Mouse (Mus musculus) midbrain, embryonic 11.5 days (tissue): Measurements from ENCODE around the gene Tbc1d23. TPM values are rescaled to one million over a fixed set of nuclear protein-coding genes. Genes with fewer than 3 reads are reported as not detected.

ENCODE experiments used
- ATAC-seq: fragments of 200-750 bp; cut with Nextera tagmentation; 2 replicates; pipeline ENCODE4 v1.8.0; 2017; ENCODE audit warnings: moderate TSS enrichment, moderate library complexity; ENCODE audit not compliant: low FRiP score
- DNase-seq: peaks from one replicate; pipeline ENCODE4 v3.0.0; 2015; ENCODE audit warnings: low spot score; ENCODE audit errors: missing footprints
- H3K27ac ChIP-seq: fragments of 300-500 bp; sonication (generic); 2 replicates; pipeline ENCODE4 v1.5.1; 2014; ENCODE audit warnings: low read depth, low read length
- H3K27me3 ChIP-seq: fragments of 300-500 bp; sonication (generic); 2 replicates; pipeline ENCODE4 v1.6.1; 2014; ENCODE audit warnings: mild to moderate bottlenecking, low read length, moderate library complexity, mixed read lengths; ENCODE audit not compliant: control insufficient read depth, insufficient read depth
- H3K36me3 ChIP-seq: fragments of 300-500 bp; sonication (generic); 2 replicates; pipeline ENCODE4 v1.6.1; 2014; ENCODE audit warnings: mild to moderate bottlenecking, low read length, moderate library complexity, mixed read lengths; ENCODE audit not compliant: control insufficient read depth, insufficient read depth
- H3K4me1 ChIP-seq: fragments of 300-500 bp; sonication (generic); 2 replicates; pipeline ENCODE4 v1.6.1; 2014; ENCODE audit warnings: low read length; ENCODE audit not compliant: control insufficient read depth, insufficient read depth
- H3K4me2 ChIP-seq: fragments of 300-500 bp; sonication (generic); 2 replicates; pipeline ENCODE4 v1.6.1; 2014; ENCODE audit warnings: mild to moderate bottlenecking, moderate library complexity
- H3K4me3 ChIP-seq: fragments of 300-500 bp; sonication (generic); 2 replicates; pipeline ENCODE4 v1.5.1; 2014; ENCODE audit warnings: low read depth, low read length
- H3K9ac ChIP-seq: fragments of 300-500 bp; sonication (generic); 2 replicates; pipeline ENCODE4 v1.6.1; 2014; ENCODE audit warnings: low read length
- H3K9me3 ChIP-seq: fragments of 300-500 bp; sonication (generic); 2 replicates; pipeline ENCODE4 v1.6.1; 2016; ENCODE audit warnings: low read length; ENCODE audit not compliant: control insufficient read depth
- WGBS: fragments of 180-500 bp; shearing (Covaris S2); extraction: QIAGEN DNeasy Blood & Tissue Kit; methylation state at CpG from one replicate; pipeline ENCODE4 v1.1.7; 2014; 5-methylcytosine and 5-hydroxymethylcytosine counted together
- polyA plus RNA-seq: library from polyadenylated mRNA; unstranded; fragments of >200 nt; fragmentation: Nextera tagmentation; extraction: Ambion mirVana; gene quantifications from 2 replicates; pipeline ENCODE4 v1.2.1, GENCODE M21; 2014

The Tbc1d23 gene
- 23.8 and 24.7 TPM in 2 replicates for polyA plus RNA-seq

DNA sequence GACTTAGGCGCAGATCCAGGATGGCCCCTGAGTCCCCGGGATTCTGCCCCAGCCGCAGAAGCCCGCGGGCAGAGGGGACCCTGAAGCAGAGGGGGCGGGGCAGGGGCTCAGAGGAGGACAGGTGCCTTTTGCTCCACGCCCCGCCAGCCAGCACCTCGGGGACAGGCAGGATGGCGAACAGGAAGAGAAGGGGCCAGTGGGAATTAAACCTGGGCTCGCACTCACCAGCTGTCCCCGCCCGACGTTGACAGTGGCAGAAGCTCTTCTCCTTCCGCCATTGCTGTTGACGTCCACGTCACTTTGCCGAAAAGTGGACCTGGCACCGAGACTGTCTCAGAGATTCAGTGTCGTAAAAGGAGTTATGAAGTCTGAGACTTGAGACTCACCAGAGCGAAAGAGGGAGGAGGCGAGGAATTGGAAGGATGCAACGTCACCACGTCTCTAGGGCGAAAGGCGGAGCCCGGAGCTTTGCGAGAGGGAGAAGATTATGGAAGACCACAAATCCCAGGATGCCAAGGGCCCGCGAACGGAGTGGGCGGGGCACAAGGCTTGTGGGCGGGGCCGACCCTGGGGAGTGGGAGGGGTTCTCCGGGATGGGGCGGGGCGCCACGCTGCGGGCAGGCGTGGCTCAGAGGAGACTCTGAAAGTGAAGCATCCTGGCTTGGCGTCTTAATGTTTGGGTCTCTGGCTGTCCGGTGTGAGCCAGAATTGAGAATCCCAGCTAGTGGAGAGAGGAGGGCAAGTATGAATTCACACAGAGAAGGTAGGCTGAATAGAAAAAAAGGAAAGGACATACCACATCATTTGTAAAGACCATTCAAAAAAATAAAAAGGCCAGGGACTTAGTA, at the start of gene Tbc1d23:
TSS of gene Tbc1d23 (minus strand) at position 416 of the 848 bp plus-strand sequence.
- H3K4me1 ChIP-seq: peaks cover 6% of the 10 kb centered on the region; the same call in 1 of the 2 replicates
- no peaks in the 10 kb centered on the region for H3K36me3 ChIP-seq
- H3K27me3 ChIP-seq: no peaks in the 10 kb centered on the region
- under 1% methylated on average over 42 of the region's 42 CpGs for WGBS
- peak within 1 kb of the TSS; percentile 60 for H3K27ac ChIP-seq
- peak; percentile 100 for DNase-seq
- peak within 1 kb of the TSS; percentile 68 for H3K4me2 ChIP-seq
- ATAC-seq: peak; percentile 99
- H3K9me3 ChIP-seq: no peaks in the 10 kb centered on the region
- H3K9ac ChIP-seq: peak within 1 kb of the TSS; percentile 75
- peak within 1 kb of the TSS; percentile 57 for H3K4me3 ChIP-seq

DNA sequence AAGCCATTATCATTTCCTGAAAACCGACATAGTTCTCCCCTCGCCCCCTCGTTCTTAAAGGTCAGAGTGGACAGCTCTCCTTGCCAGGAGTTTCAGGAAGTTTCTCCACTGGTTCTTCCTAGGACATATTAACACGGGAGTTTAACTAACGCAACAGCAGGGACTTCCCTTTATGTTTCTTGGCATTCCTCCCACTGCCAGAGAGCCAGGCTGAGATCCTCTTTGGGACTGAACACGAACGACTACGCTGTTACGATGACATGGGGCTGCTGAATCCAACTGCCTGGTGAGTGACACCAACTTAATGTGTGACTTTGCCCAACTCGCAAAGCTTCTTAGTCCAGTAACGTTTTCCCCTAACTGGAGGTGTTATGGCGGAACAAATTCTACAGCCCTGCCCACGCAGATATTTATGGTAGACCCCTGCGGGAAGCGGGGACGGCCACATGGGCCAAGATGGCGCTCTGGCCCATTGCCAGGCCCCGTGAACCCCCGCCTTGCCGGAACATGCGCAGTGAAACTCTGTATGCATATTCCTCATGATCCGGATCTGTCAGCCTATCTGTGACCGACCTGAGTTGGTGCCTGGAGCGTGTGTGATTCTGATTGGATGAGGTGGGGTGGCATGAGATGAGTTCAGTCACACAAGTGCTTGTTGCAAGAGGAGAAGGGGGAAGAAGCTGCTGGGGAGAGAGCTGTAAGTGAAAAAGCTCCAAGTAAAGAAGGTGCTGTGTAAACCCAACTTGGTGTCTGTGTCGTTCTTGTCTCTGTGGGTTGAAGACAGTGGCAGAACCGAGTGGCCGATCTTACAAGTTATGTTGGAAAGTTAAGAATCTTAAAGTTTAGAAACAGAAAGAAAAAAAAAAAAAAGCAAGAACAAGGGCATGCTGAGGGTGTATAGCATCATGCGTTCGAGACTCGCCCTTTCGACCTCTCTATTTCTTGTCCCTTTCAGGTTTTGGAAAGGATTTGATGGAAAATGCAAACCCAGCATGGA, 49.2 kb upstream of the Tbc1d23 start:
- Histone ChIP-seq H3K27me3 (no peaks in the 10 kb centered on the region), H3K4me1 (no peaks in the 10 kb centered on the region), H3K9me3 (no peaks in the 10 kb centered on the region), H3K9ac (no peak overlapping the region), H3K4me3 (no peak overlapping the region), H3K4me2 (no peak overlapping the region), H3K36me3 (no peaks in the 10 kb centered on the region), H3K27ac (no peak overlapping the region)
- ATAC-seq (no peak), DNase-seq (no peak)
- 92% methylated on average over 31 of the region's 31 CpGs for WGBS

DNA sequence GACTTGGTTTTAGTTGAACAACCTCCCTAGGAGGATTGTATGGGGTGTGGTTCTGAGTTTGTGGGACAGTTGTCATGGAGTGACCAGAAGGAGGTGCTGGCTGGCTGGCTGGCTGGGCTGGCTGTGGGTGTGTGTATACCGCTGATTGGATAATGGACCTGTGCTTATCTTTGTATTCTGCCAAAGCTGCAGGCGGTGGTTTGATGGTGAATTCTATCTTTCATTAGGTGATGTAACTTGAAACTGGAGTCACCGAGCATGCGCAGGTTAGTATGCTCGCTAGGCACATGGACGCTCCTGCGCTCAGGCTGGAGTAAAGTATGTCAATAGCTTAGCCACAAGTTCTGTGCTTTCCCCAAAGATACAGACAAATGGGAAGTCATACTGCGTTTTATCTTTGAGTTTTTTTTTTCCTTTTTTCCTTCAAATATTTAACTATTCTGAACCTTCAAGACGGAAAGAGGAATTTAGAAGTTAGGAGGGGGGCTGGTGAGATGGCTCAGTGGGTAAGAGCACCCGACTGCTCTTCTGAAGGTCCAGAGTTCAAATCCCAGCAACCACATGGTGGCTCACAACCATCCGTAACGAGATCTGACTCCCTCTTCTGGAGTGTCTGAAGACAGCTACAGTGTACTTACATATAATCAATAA, 47.8 kb upstream of the Tbc1d23 start:
- Histone ChIP-seq H3K36me3 (no peaks in the 10 kb centered on the region), H3K4me3 (no peak overlapping the region), H3K4me2 (no peak overlapping the region), H3K4me1 (no peaks in the 10 kb centered on the region), H3K27me3 (no peaks in the 10 kb centered on the region), H3K27ac (no peak overlapping the region), H3K9ac (no peak overlapping the region), H3K9me3 (no peaks in the 10 kb centered on the region)
- DNase-seq (no peak), ATAC-seq (no peak)
- 89% methylated on average over 10 of the region's 12 CpGs for WGBS

DNA sequence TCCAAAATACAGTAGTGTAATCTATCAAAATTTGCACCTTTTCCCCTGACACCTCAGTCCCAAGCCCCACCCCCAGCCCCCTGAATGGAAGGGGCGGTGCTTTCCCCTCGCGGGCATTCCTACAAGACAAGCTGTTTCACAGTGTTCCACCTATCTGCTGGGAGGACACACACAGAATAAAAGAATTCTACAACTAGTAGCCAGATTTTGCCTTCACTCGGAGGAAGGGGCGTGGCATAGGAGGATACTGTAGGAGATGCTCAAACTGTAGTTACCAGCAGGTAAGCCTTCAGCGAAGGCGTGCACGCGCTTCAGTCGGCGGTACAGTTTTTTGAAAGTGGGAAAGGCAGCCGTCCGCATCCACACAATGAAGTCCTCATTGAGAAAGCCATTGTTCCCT, 38.4 kb upstream of the Tbc1d23 start:
- ATAC-seq: no peak
- H3K9me3 ChIP-seq: no peaks in the 10 kb centered on the region
- 93% methylated on average over 13 of the region's 13 CpGs for WGBS
- no peaks in the 10 kb centered on the region for H3K27me3 ChIP-seq
- DNase-seq: no peak
- H3K4me3 ChIP-seq: no peak overlapping the region
- no peak overlapping the region for H3K4me2 ChIP-seq
- no peaks in the 10 kb centered on the region for H3K4me1 ChIP-seq
- no peaks in the 10 kb centered on the region for H3K36me3 ChIP-seq
- no peak overlapping the region for H3K9ac ChIP-seq
- no peak overlapping the region for H3K27ac ChIP-seq

DNA sequence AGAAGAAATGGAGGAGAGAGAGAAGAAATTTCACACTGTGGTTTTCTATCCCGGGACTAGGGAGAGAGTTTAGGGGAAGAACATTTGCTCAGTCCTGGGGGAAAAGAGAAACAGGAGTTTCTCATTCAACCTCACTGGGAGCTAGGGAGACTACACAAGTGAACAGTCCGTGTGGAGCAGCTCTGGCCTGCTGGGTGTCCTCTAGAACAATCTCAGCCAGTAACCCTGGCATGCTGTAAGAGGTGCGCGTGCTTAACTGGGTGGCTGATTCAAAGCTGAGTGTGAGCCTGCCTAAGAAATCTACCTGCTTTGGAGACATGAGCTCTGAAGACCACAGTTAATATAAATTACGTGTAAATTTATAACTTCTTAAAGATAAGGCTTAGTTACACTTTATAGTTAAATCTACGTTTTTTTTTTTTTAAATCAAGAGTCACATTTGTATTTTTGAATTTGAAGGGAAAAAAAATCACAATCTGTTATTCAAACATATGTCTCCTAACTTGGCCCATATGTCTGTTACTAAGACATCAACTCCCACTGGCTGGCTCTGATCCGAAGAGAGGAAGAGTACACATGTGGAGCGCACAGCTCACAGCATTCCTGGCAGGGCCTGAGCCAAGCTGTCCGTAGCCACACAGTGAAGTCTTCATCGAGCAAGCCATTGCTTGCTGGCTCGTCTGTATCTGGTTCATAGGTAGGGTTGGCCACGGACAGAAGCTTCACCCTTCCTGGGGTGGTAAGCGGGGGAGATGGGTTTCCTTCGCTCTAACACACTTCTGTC, 36.9 kb upstream of the Tbc1d23 start:
- DNase-seq (no peak), ATAC-seq (no peak)
- Histone ChIP-seq H3K4me1 (no peaks in the 10 kb centered on the region), H3K36me3 (no peaks in the 10 kb centered on the region), H3K4me3 (no peak overlapping the region), H3K27me3 (no peaks in the 10 kb centered on the region), H3K9me3 (no peaks in the 10 kb centered on the region), H3K27ac (no peak overlapping the region), H3K9ac (no peak overlapping the region), H3K4me2 (no peak overlapping the region)
- 86% methylated on average over 14 of the region's 14 CpGs for WGBS

DNA sequence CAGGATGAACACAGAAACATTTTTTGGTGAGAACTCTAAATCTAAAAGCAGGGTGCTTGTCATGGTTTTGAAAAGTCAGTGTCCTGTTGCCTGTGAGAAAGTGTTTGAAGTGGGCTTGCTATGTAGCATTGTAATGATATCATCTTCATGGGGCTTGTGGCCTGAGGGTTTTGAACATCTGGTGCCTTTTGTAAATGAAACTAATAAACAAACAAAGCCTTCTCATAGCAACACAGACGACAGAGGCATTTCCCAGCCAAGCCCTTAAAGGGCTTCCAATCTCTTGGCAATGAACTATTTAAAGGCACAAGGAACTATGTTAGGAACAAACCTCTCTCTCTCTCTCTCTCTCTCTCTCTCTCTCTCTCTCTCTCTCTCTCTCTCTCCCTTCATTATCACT, 35.8 kb upstream of the Tbc1d23 start:
- Histone ChIP-seq H3K27me3 (no peaks in the 10 kb centered on the region), H3K4me3 (no peak overlapping the region), H3K9me3 (no peaks in the 10 kb centered on the region), H3K27ac (no peak overlapping the region), H3K4me2 (no peak overlapping the region), H3K9ac (no peak overlapping the region), H3K36me3 (no peaks in the 10 kb centered on the region), H3K4me1 (no peaks in the 10 kb centered on the region)
- ATAC-seq: no peak
- DNase-seq: no peak
- WGBS: 29% methylated on average over 1 of the region's 1 CpGs

DNA sequence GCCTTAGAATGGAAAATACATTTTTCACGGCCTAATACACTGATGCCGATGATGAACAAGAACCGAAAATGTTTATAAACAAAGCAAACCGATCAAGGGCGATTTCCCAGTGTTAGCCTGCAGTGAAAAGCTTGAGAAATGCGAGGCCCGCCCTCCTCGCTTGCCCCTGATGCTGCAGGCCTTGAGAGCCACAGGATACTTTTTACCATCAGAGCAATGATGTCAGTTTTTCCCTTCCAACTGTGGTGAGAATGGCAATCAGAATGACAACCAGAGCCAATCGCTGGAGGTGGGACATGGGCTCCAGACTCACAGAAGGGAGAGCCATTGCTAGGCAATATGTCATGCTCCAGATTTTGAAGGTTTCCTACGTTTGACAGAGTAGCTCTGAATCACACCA, 28.8 kb upstream of the Tbc1d23 start:
- 92% methylated on average over 10 of the region's 10 CpGs for WGBS
- no peaks in the 10 kb centered on the region for H3K36me3 ChIP-seq
- H3K9me3 ChIP-seq: no peaks in the 10 kb centered on the region
- no peak overlapping the region for H3K4me3 ChIP-seq
- H3K9ac ChIP-seq: no peak overlapping the region
- H3K27ac ChIP-seq: no peak overlapping the region
- H3K27me3 ChIP-seq: no peaks in the 10 kb centered on the region
- DNase-seq: no peak
- no peak overlapping the region for H3K4me2 ChIP-seq
- H3K4me1 ChIP-seq: no peaks in the 10 kb centered on the region
- ATAC-seq: no peak

DNA sequence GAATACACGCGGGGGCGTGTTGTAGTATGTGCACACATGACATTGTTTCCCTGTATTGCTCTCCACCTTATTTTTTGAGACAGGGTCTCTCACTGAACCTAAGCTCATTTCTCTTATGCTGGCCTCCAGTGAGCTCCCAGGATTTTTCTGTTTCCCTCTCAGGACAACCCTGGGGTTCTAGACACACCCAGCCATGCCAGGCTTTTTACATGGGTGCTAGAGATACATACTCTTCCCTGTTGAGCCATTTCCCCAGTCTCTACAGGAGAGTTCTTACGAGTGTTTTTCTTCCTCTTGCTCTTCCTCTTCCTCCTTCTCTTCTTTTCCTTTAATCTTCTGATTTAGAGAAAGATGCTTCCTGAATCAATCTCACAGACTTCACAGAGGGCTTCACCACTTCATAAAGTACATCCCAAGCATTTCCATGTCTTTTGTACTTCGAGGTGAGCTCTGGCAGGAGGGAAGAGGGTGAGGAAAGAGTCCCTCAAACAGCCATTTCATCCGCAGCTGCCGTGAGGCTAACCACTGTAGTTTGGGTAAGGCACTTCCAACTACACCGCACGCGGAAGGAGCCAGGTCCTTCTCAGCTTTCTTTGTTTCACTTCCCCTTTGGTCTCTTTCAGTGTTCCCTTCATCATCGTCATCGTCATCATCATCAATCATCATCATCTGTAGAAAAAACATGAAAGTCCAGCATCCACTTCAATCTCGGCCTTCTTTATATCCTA, 28.2 kb upstream of the Tbc1d23 start:
- Histone ChIP-seq H3K4me1 (no peaks in the 10 kb centered on the region), H3K36me3 (no peaks in the 10 kb centered on the region), H3K4me2 (no peak overlapping the region), H3K4me3 (no peak overlapping the region), H3K9ac (no peak overlapping the region), H3K27me3 (no peaks in the 10 kb centered on the region), H3K9me3 (no peaks in the 10 kb centered on the region), H3K27ac (no peak overlapping the region)
- 88% methylated on average over 13 of the region's 13 CpGs for WGBS
- no peak for DNase-seq
- ATAC-seq: no peak
